Mouse (Mus musculus) gastrocnemius, adult 8-10 months (tissue): ENCODE results near the gene Ccdc42. TPM values are rescaled to one million over a fixed set of nuclear protein-coding genes. Genes with fewer than 3 reads are reported as not detected.

Experiments used
- DNase-seq, 2 experiments: peaks; one replicate each; pipeline ENCODE4 v3.0.0; 2022; ENCODE audit warnings: low spot score in 2 of 2
- total RNA-seq, 4 experiments: library from RNA; stranded (reverse); gene quantifications; 2 replicates each; pipeline ENCODE4 v1.2.4; 2022

Ccdc42 gene
- total RNA-seq, 4 experiments from 2014 or later = not detected

DNA sequence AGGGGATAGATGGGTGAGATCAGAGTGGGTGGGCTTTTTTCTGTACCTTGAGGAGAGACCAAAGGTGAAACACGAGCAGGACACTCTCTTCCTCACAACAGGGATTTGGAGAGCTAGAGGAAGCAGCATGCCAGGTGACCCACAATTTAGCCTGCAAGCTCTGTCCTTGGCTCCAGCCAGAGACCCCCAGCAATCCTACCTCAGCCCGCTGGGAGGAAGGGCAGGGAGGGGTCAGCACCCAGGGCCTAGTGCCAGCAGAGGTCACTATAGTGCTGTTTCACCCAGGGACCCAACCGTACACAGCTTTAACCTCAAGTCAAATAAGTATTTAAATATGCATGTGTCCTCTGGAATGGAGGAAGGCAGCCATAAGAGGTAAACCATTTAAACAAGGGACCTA is 931 bp upstream of the Ccdc42 start:
- no peak for DNase-seq

DNA sequence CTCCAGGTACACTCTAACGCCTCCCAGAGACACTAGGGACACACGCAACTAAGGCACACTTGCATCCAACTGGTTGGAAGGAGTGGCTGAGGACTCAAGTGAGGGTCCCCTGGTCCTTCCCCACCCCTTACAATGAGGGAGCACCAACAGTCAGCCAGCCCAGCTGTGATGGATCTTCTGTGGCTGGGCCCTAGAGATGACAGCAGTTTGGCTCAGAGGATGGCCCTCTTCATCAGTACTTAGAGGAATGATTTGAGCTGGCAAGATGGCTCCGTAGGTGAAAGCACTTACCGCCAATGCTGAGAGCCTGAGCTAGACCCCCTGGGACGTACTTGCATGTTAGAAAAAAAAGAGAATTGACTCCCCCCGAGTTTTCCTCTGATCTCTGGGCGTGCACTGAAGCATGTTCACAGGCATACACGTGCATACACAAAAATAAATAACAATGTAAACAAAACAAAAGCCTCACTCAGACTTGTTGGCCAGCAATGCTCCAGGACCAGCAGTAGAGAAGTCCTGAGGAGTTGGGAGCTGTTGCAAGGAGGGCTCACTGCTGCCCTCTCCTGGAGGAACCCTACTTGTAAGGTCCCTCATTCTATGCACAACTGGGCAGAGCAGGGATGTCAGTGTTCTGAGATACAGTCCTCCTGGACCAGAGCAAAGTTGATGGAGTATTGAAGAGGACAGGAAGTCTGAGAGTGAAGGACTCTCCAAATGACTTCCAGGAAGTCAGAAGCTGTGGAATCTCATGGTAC is 2.4 kb downstream of the Ccdc42 start:
- DNase-seq = peak; percentile 63 to 72

DNA sequence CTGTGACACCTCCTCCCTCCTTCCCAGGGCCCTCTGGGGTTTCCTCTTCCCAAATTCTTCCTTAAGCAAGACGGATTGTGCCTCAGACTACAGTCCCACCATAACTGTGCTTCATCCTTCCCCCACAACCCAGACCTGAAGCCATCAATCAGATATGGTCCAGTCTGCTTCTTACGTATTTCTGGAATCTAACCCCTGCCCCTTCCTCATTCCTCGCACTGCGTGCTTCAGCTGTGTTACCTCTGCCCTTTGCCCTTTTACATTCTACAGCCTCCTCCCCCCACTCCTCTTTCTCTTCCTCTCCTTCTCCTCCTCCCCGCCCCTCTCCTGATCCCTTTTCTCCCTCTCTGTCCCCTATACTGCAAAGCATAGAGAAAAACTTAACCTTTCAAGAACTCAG is 4.9 kb downstream of the Ccdc42 start:
- DNase-seq = no peak

DNA sequence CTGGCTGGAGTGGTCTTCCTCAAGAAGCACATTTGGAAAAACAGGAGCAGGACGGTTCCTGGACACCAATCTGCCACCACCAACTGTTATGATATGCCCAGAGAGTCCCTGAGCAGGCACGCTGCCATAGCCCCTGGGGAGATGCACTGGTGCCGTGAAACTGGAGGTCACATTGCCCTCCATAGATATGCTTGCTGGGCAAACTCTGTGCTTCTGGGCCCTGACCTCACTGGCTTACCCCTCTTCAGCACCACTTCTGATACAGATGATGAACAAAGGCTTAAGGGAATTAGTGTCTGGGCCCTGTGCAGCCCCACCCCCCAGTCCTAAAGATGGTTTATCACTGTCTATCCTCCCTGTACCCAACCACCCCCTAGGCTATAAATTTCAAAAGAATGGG is 6.4 kb downstream of the Ccdc42 start:
- no peak for DNase-seq

DNA sequence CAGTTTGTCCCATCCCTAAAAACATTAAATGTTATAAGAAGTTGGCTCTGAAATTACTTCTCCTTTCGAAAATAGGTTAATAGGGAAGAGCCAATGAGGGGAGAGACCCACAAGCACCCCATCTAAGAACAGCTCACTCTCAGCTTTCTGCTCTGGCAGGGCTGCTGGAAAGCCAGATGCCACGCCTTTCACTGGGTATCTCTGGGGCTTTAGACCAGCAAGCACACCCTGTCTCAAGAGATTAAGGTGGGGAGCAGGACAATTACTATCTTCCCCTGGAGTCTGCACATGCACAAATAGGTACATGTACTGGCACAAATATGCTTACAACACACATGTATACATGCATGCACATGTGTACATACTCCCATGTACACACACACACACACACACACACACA is 11.1 kb downstream of the Ccdc42 start:
- DNase-seq = no peak

DNA sequence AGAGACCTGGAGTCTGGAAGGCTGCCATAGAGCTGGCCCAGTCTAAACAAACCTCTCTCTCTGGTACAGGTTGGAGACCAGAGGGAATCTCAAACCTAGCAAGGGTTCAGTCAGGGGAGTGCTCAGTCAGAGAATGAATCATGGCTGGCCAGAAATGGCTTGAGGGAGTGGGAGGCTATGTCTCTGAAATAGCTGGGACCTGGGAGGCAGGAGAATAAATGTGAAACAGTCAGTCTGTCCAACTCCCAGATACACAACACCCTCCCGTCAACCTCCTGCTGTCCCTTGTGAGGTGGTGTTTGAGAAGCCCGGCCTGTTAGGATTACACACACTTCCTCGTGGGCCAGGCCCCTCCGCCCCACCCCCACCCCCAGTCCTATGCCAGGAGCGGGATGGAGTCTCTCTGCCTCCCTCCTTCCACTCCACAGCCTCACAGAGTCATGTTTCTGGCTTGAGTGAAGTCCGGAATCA is 13.8 kb downstream of the Ccdc42 start:
- DNase-seq = no peak

DNA sequence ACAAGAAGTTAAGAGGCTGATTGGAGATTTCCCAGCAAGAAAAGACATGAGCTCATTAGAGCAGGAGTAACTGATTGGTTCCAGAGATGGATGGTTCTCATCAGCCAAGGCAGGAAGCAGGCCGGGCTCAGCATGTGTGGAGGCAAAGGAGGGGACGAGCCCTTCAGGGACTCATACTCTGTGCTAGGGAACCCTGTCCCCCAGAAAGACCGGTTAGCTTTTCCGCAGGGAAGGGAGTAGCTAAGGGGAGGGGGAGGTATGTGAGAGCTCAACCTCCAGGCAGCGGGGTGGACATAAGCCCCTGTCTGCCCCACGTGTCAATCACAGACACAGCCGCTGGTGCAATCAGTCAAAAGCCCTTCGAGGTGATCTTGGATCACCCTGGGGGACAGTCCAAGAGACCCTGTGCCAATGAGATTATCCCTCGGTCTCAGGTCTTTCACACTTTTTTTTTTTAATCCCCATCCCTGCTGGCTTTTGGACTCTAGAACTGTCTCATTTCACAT is 14.7 kb downstream of the Ccdc42 start:
- DNase-seq = no peak

DNA sequence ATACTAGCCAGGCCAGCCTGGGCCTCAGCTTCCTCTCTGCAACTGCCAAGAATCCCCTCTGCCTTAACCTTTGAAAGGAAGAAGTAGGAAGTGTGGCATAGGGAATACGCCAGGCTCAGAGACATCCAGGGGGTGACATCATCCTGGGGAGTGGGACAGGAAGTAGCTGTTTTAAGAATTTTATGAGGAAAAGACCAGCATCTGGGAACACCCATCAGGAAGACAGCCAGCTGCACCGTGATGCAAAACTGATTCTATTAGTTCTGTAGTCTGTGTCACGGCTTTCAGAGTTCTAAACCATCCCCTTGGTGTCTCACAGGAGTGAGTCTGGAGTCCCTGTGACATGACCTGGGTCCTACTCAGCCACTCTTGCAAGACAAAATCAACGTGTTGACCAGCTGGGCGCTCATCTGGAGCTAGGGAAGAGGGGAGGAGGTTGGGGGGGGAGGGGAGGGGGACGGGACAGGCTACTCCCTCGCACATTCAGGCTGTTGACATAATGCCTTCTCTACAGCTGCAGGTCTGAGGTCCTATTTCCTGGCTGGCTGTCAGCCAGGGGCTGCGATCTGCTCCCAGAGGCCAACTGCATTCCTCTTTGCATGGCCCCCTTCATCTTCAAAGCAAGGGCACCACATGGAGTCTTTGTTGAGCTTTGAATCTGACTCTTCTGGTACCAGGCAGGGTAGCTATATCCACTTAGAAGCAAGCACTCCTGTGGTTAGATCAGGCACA is 15.5 kb downstream of the Ccdc42 start:
- DNase-seq = no peak

DNA sequence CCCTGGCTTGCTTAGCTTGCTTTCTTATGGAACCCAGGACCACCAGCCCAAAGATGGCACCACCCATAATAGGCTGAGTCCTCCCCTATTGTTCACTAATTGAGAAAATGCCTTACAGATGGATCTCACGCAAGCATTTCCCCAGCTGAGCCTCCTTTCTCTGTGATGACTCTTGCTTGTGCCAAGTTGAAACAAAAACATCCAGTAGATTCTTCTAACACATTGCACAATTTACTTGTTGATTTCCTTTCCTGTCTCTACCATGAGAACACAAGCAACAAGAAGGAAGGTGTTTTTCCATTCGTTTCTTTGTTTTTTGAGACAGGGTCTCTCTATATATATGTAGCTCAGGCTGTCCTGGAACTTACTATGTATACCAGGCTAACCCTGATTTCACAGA is 20.2 kb downstream of the Ccdc42 start:
- no peak for DNase-seq

DNA sequence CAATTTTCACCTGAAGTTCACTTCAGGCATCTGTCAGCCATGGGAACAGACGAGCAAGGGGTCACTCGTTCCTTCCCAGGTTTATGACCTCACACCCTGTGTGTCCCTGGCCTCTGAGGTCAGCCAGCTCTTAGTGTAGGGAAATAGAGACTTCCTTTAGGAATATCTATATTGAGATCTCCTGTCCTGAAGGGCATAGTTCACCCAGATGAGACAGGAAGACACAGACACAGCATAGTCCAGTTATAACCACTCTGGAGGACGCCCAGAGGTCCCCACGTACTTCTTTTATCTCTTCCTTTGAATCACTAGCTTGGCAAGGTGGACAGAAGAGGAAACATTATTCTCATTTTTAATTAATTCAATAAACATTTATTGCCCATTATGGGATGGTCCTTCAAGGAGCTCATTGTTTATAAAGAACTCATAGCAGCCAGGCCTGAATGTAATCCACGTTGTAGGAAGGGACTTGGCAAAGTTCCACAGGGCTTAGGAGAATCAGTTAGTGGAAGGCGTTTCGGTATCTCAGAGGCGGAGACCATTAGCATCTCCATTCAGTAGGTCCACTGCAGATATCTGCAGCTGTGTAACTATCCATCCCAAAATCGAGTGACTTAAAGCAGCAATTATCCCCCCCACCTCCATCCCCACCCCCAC is 23.2 kb downstream of the Ccdc42 start:
- DNase-seq = no peak

DNA sequence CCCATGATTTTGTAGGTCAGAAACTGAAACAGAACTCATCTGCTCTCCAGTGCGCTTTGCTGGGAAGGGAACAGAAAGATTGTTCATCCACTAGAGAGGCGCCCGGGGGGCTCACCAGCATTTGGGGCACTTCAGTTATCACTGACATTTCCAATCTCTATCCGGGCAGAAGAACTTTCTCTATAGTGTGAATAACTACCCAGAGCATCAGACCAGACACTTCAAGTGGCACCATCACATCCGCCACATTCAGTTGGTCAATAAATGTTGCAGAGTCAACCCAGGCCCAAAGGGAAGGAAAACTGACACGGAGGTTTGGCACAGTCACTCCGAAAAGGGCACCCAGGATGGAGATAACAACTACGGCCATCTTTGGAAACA is 23.7 kb downstream of the Ccdc42 start:
- no peak for DNase-seq

DNA sequence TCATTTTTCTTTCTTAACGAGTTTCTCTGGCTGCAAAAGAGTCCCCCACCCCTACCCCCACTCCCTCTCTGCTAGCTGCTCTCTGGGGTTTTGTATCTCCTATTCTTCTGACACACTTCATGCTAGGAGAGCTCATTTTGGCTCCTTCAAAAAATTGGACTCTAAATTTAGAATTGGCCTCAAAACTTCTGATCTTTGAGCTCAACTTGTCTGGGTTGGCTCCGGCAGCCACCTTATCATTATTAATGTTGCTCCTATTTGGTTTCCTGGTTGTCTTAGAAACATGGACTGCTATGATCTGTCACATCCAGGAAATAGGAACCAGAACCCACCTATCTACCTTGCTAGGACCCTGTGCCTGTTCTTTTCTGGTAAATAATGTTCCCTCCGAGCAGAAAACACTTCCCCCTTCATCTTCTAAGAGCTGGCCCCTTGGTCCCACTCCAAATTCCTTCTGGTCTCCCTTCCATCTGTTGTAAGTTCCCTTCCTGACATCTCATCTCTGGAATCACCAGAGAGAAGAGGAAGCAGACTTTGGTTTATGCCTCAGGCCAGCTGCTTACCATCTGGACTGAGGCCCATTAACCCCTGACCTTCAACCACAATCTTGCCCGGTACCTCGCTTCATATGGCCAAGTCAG is 26.4 kb downstream of the Ccdc42 start:
- no peak for DNase-seq

DNA sequence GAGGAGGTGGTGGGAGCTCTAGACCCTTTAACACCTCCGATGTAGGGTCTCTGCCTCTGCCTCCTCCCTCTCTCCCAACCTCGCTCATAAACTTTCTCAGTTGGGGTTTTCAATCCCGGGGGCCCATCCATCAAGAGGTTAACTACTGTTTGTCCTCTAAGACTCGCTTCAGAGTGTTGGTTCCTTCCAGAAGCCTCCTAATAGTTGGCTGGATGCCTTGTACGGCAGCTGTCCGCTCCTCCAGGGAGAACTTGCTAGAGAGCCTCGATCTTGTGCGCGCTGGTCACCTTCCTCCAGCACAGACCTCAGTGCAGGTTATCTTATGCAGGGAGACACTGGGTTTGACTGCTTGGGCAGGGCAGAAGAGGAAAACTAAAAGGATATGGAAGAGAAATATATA is 35.9 kb downstream of the Ccdc42 start:
- no peak for DNase-seq

DNA sequence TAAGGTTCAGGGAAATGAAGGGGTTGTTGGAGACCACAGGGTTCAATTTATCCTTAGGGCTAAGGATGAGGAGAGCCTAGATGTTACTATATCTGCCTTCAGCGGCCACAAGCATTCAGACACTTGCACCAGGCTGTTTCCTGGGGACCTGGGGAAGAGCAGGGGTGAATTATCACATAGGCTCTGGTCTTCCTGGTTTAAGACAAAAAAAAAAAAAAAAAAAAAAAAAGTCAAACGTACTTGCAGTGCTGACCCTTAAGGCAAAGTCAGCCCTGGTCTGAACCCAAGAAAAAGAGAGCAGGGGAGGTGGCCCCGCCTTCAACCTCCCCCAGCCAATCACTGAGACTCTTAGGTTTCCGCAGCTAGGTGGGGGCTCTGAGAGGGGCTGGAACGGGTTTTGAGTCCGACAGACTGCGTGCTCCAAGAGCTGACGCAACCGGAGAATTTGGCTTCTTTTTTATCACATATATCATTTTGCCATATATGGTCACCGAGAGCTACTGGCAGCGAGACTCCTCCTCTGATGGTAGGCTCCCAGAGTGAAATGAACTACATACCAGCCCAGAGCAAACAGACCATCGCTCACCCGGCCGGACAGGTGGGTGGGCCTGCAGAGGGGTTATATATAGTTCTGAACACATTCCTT is 36.5 kb downstream of the Ccdc42 start:
- DNase-seq = no peak

DNA sequence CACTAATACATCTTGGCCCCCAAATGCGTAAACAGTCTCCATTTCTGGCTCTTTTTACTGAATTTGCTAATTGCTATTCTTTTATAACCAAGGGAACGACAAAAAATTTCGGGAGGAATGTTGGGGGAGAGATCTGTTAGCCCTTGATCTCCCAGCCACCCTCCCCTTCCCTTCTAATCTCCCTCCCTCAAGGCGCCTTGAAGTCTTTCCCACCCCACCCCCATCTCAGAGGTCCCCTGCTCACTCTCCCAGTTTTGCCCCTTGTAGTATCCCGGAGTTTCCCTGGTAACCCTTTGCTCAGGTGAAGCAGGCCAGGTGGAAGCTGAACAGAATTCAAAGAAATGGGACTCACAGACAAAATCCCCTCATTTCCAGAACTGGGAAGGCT is 37.0 kb downstream of the Ccdc42 start:
- DNase-seq = no peak

DNA sequence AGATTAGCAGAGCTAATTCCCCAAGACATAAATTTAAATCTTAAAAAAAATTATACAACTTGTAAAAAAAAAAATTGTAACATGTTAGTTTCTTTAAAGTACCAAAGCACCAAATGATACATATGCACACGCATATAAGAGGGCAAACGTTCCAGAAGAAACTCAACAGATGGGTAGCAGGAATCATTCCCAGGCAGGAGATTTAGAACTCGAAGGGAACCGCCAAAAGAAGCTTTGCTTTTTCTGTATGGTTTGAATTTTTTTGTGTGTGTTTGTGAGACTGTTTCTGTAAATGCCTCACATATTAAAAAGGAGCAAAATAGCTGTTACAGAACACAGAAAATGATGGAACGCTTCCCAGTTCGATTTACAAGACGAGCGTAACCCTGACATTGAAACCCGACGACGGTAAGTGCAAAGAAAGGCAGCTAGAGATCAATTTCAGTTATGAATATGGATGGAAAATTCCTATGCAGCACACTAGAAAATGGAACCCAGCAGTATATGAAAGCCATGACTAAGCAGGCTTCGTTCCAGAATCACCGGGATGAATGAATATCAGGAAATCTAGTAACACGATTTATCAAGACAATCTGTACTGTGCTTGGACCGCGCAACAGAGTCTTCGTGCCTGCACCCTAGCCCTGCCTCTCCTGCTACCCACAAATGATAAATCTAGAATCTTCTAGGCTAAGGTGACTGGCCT is 44.9 kb downstream of the Ccdc42 start:
- DNase-seq = no peak

DNA sequence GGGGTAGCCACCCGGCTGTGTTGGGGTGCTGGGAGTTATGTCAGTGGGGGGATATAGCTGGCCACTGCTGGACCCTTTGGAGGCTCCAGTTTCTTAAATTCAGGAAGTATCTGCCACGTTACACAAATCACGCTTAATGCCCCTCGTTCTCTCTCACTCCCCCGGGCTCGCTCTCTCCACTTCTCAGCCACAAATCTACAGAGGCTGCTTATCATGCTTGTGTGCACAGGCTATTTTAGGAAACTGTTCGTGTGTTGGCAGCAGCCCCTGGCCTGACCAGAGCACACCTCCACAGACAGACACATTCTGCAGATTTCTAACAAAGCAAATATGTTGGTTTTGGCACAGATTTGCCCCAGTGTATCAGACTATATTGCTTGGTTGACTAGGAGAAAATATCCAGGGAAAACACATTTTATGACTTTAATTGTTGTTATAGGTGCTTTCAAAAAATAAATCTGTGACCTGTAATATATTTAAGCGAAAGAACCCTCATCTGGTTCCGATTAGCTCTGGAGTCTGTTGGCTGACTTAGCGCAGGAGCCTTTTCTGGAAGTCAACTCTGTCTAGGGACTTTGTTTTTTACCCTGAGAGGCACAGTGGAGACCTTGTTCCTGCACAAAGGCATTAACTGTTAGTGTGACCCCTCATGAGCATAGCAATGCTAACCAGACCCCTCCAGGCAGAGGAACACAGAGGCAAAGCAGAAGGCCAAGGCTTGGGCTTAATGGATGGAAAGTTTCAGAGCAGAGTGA is 51.2 kb downstream of the Ccdc42 start:
- DNase-seq = no peak

DNA sequence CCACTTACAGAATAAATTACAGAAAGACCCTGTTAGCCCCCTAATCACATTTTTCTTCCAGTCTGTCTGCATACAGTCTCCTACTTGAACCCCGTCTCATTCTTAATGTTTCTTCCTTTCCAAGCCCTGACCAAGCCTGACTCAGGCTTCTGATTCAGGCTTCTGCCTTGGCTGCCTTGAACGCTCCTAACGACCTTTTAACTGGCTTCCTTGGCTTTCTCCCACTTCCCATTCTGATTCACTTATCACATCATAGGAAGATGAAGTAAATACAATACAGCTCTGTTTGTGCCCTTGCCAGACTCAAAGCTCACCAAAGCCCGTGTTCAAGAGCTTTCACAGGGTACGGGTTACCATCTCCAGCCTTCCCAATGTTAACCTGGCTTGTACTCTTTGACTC is 54.5 kb downstream of the Ccdc42 start:
- DNase-seq = no peak

DNA sequence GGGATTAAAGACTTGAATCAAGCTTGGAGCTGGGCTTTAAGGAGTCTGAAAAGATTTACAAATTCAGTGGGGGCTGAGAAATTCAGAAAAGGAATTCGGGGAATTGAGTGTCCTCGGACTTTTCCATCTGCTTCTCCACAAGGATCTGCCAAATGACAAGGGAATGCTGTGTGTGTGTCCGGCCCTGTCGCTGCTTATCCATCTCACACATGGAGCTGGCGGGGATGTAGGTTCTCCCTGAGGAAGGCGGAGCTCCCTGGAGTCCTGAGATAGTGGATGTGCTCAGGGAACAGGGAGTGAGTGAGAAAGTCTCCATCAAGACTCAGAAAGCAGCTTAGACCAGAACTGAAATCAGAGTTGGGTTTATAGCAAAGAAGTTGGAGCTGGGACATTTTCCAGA is 58.0 kb downstream of the Ccdc42 start:
- no peak for DNase-seq
